In the genomic region with DNA sequence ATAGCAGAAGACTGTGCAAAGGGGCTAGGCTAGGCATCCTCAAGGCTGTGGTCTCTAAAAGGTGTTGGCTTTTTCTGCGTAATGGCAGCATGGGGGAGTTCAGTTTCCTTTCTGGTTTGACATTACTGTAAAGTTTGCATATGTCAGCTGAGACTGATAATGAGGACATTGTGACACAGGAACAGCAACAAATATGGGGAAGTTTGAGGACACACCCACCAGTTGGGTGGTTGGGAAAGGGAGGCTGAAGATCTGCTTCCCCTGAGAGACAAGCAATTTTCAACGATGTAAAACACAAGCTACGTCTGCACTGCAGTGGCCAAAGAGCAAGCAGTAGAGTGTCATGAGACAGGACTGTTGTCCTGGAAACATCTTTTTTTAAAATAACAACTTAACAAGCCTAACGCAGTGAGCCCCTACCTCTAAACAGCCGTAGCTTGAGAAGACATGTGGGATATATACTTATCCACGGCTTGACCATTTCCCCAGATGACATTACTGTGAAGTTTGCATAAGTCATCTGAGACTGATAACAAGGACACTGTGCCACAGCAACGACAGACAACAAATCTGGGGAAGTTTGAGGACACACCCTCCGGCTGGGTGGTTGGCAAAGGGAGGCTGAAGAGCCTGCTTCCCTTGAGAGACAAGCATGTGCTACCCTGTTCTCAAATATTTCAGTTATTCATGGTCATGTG, we compare ENCODE assay signal across 14 mouse cellular contexts.
DNase-seq lines count a peak whose midpoint lies in the region; ATAC-seq and TF ChIP-seq lines count a peak whose summit lies in the region.
"Had no signal": no experiment of that assay in that cellular context is flagged by ENCODE, and none has a peak within 500 bp of the region (broad histone marks: within the 10 kb centered on the region; RNA-seq: fewer than 3 reads in every experiment).

No protein-coding gene starts in this region.

- no peak overlapping the region for H3K9ac ChIP-seq in liver, embryonic 16.5 days (ENCODE audit: low read depth, low read length)
- no peak overlapping the region for H3K9ac ChIP-seq in liver, embryonic 11.5 days (ENCODE audit: low read depth, low read length)
- H3K9ac ChIP-seq in ES-E14 (ENCODE audit: insufficient read depth, low read depth, low read length, poor library complexity, severe bottlenecking) = no peak overlapping the region

- H3K4me2 ChIP-seq in liver, embryonic 16.5 days (ENCODE audit: low read depth, low read length) = no peak overlapping the region
- no peak overlapping the region for H3K4me2 ChIP-seq in liver, embryonic 11.5 days

- H3K36me3 ChIP-seq in liver, embryonic 16.5 days (ENCODE audit: control insufficient read depth, insufficient read depth) = no peaks in the 10 kb centered on the region
- H3K36me3 ChIP-seq in liver, embryonic 11.5 days (ENCODE audit: control insufficient read depth, insufficient read depth, low read length) = no peaks in the 10 kb centered on the region
- no peaks in the 10 kb centered on the region for H3K36me3 ChIP-seq in ES-E14 (ENCODE audit: control insufficient read depth, insufficient read depth, low read length, poor library complexity, severe bottlenecking)
- H3K36me3 ChIP-seq: embryonic facial prominence, embryonic 10.5 days; hindbrain, embryonic 10.5 days; limb, embryonic 10.5 days had no signal

- H3K4me1 ChIP-seq in liver, embryonic 16.5 days (ENCODE audit: control insufficient read depth, low read depth, low read length) = no peaks in the 10 kb centered on the region
- peaks cover 8% of the 10 kb centered on the region for H3K4me1 ChIP-seq in liver, embryonic 11.5 days (replicated peaks; ENCODE audit: control insufficient read depth, insufficient read depth, low read length)
- no peaks in the 10 kb centered on the region for H3K4me1 ChIP-seq in ES-E14 (ENCODE audit: control insufficient read depth in 2 of 2, insufficient read depth in 2 of 2, low read length in 2 of 2, poor library complexity in 1 of 2)

- ATAC-seq in liver, embryonic 16.5 days (ENCODE audit: low read depth) = peak; percentile 54
- ATAC-seq in liver, embryonic 11.5 days (replicated peaks; ENCODE audit: low FRiP score) = no peak
- peak; percentile 85 for ATAC-seq in common myeloid progenitor, adult 5-6 weeks (replicated peaks; ENCODE audit: low read depth, poor library complexity, severe bottlenecking)
- ATAC-seq in megakaryocyte progenitor cell, adult 5-6 weeks (replicated peaks; ENCODE audit: poor library complexity) = peak; percentile 94
- ATAC-seq: intestine, postnatal 0 days had no signal

- 35% methylated on average over 8 of the region's 8 CpGs for WGBS in liver, embryonic 16.5 days (ENCODE audit: insufficient replicate concordance)
- 58% methylated on average over 8 of the region's 8 CpGs for WGBS in liver, embryonic 11.5 days

- no peaks in the 10 kb centered on the region for H3K27me3 ChIP-seq in liver, embryonic 16.5 days (ENCODE audit: control insufficient read depth, insufficient read depth, low read depth, low read length)
- H3K27me3 ChIP-seq in liver, embryonic 11.5 days (replicated peaks; ENCODE audit: control insufficient read depth, insufficient read depth, low read length) = no peaks in the 10 kb centered on the region

- H3K27ac ChIP-seq in liver, embryonic 16.5 days (ENCODE audit: low read length) = peak overlapping the region; percentile 3; the same call in 1 of the 2 replicates
- H3K27ac ChIP-seq in liver, embryonic 11.5 days (ENCODE audit: low read depth, low read length) = no peak overlapping the region
- H3K27ac ChIP-seq in ES-E14 (ENCODE audit: insufficient read depth, low read depth, low read length, poor library complexity, severe bottlenecking) = peak overlapping the region; percentile 36; the same call in 1 of the 2 replicates
- H3K27ac ChIP-seq: embryonic facial prominence, embryonic 10.5 days; hindbrain, embryonic 10.5 days; limb, embryonic 10.5 days had no signal

- H3K4me3 ChIP-seq in liver, embryonic 16.5 days (ENCODE audit: low read depth, low read length) = no peak overlapping the region
- no peak overlapping the region for H3K4me3 ChIP-seq in liver, embryonic 11.5 days (ENCODE audit: low read depth, low read length)
- H3K4me3 ChIP-seq in ES-E14 (ENCODE audit: insufficient read depth in 1 of 2, low read depth in 1 of 2, low read length in 2 of 2, poor library complexity in 1 of 2, severe bottlenecking in 1 of 2) = no peak overlapping the region
- H3K4me3 ChIP-seq: embryonic facial prominence, embryonic 10.5 days; hindbrain, embryonic 10.5 days; limb, embryonic 10.5 days had no signal

- H3K9me3 ChIP-seq in liver, embryonic 16.5 days (replicated peaks; ENCODE audit: control insufficient read depth, low read length) = no peaks in the 10 kb centered on the region
- no peaks in the 10 kb centered on the region for H3K9me3 ChIP-seq in liver, embryonic 11.5 days (ENCODE audit: control insufficient read depth, low read length)
- no peaks in the 10 kb centered on the region for H3K9me3 ChIP-seq in ES-E14 (ENCODE audit: control insufficient read depth, insufficient read depth, low read depth, low read length)
- H3K9me3 ChIP-seq: embryonic facial prominence, embryonic 10.5 days; hindbrain, embryonic 10.5 days; limb, embryonic 10.5 days had no signal

- in situ Hi-C loops in ES-E14 (cut with MboI; ENCODE audit: low sequenced_read_pairs in 2 of 2, unreplicated experiment in 2 of 2) = no loop called here

- no peak for DNase-seq in liver, embryonic 11.5 days (ENCODE audit: low spot score)
- DNase-seq in ES-E14 (ENCODE audit: low read depth, low spot score) = no peak
- DNase-seq in ovary, postnatal 36 days (ENCODE audit: low spot score) = no peak
- no peak for DNase-seq in right cerebral cortex, postnatal 4 days
- DNase-seq: cerebellum, adult 9-11 months; kidney, postnatal 14 days; thymus, postnatal 14 days had no signal

TF ChIP-seq in ES-E14, 5 proteins besides CTCF, POLR2A, EP300 and RAD21:
- no peak for TF ChIP-seq MAFK (IDR thresholded peaks at IDR 0.05; ENCODE audit: insufficient read depth, low read depth, low read length)
- no peak for TF ChIP-seq HCFC1 (IDR thresholded peaks at IDR 0.05; ENCODE audit: borderline replicate concordance, insufficient read depth, low read length)
- TF ChIP-seq CHD2 (IDR thresholded peaks at IDR 0.05; ENCODE audit: low read depth, low read length) = no peak
- no peak for TF ChIP-seq ZNF384 (IDR thresholded peaks at IDR 0.05; ENCODE audit: low read depth, low read length)
- TF ChIP-seq ZC3H11A (IDR thresholded peaks at IDR 0.05; ENCODE audit: borderline replicate concordance, low read depth, low read length) = no peak
